Mouse (Mus musculus): ENCODE results near the gene Gm10718. TPM values are rescaled to one million over a fixed set of nuclear protein-coding genes. Genes with fewer than 3 reads are reported as not detected.
"Not testable (repeated sequence)": the region's sequence is repeated elsewhere in the genome, so short reads cannot be mapped to it uniquely, and the experiment has no call there.

Gene Gm10718
- polyA plus RNA-seq, 1 experiment from 2014 or later, result 1.6 TPM

GRCm38 (mm10) chr9:3023985-3024648, 770 bp downstream of the Gm10718 start:
- not testable (repeated sequence) for H3K36me3 ChIP-seq (ENCODE audit: insufficient read depth, low read length); H3K9ac ChIP-seq (replicated peaks; ENCODE audit: low read depth); H3K4me1 ChIP-seq (ENCODE audit: insufficient read depth, low read depth, low read length); DNase-seq (ENCODE audit: low spot score); H3K4me2 ChIP-seq (replicated peaks; ENCODE audit: low read depth, low read length); H3K27ac ChIP-seq (ENCODE audit: low read length); ATAC-seq; H3K27me3 ChIP-seq (replicated peaks; ENCODE audit: insufficient read depth, low read length); H3K9me3 ChIP-seq (ENCODE audit: low read length); H3K4me3 ChIP-seq (ENCODE audit: low read depth, low read length)
- 70% methylated on average over 15 of the region's 16 CpGs for WGBS

GRCm38 (mm10) chr9:3024912-3025467, 1.6 kb downstream of the Gm10718 start, which contains the start of gene Gm10717:
Gene Gm10717 (plus strand): TSS chr9:3025417.
- H3K4me2 ChIP-seq (replicated peaks; ENCODE audit: low read depth, low read length); H3K36me3 ChIP-seq (ENCODE audit: insufficient read depth, low read length); DNase-seq (ENCODE audit: low spot score); H3K27me3 ChIP-seq (replicated peaks; ENCODE audit: insufficient read depth, low read length); H3K9ac ChIP-seq (replicated peaks; ENCODE audit: low read depth); H3K27ac ChIP-seq (ENCODE audit: low read length); H3K4me3 ChIP-seq (ENCODE audit: low read depth, low read length); ATAC-seq; H3K9me3 ChIP-seq (ENCODE audit: low read length); H3K4me1 ChIP-seq (ENCODE audit: insufficient read depth, low read depth, low read length): not testable (repeated sequence)
- 75% methylated on average over 12 of the region's 12 CpGs for WGBS

- H3K36me3 ChIP-seq (ENCODE audit: insufficient read depth, low read length); H3K27me3 ChIP-seq (replicated peaks; ENCODE audit: insufficient read depth, low read length); H3K4me2 ChIP-seq (replicated peaks; ENCODE audit: low read depth, low read length); ATAC-seq; H3K4me1 ChIP-seq (ENCODE audit: insufficient read depth, low read depth, low read length); H3K9me3 ChIP-seq (ENCODE audit: low read length); H3K9ac ChIP-seq (replicated peaks; ENCODE audit: low read depth); H3K4me3 ChIP-seq (ENCODE audit: low read depth, low read length); H3K27ac ChIP-seq (ENCODE audit: low read length); DNase-seq (ENCODE audit: low spot score): not testable (repeated sequence)
- 60% methylated on average over 4 of the region's 6 CpGs for WGBS
Measured at GRCm38 (mm10) chr9:3025653-3026052, 2.3 kb downstream of the Gm10718 start.

GRCm38 (mm10) chr9:3026136-3026535, 2.8 kb downstream of the Gm10718 start:
- not testable (repeated sequence) for H3K4me2 ChIP-seq (replicated peaks; ENCODE audit: low read depth, low read length); H3K9me3 ChIP-seq (ENCODE audit: low read length); H3K27me3 ChIP-seq (replicated peaks; ENCODE audit: insufficient read depth, low read length); ATAC-seq; H3K9ac ChIP-seq (replicated peaks; ENCODE audit: low read depth); H3K36me3 ChIP-seq (ENCODE audit: insufficient read depth, low read length); H3K4me1 ChIP-seq (ENCODE audit: insufficient read depth, low read depth, low read length); H3K27ac ChIP-seq (ENCODE audit: low read length); DNase-seq (ENCODE audit: low spot score); H3K4me3 ChIP-seq (ENCODE audit: low read depth, low read length)
- WGBS, result 75% methylated on average over 5 of the region's 5 CpGs

GRCm38 (mm10) chr9:3026741-3027140, 3.4 kb downstream of the Gm10718 start:
- H3K9ac ChIP-seq (replicated peaks; ENCODE audit: low read depth); H3K36me3 ChIP-seq (ENCODE audit: insufficient read depth, low read length); ATAC-seq; H3K9me3 ChIP-seq (ENCODE audit: low read length); H3K4me3 ChIP-seq (ENCODE audit: low read depth, low read length); H3K4me1 ChIP-seq (ENCODE audit: insufficient read depth, low read depth, low read length); DNase-seq (ENCODE audit: low spot score); H3K4me2 ChIP-seq (replicated peaks; ENCODE audit: low read depth, low read length); H3K27me3 ChIP-seq (replicated peaks; ENCODE audit: insufficient read depth, low read length); H3K27ac ChIP-seq (ENCODE audit: low read length): not testable (repeated sequence)
- 67% methylated on average over 9 of the region's 9 CpGs for WGBS

- H3K27me3 ChIP-seq (replicated peaks; ENCODE audit: insufficient read depth, low read length); H3K27ac ChIP-seq (ENCODE audit: low read length); H3K4me2 ChIP-seq (replicated peaks; ENCODE audit: low read depth, low read length); H3K36me3 ChIP-seq (ENCODE audit: insufficient read depth, low read length); H3K9ac ChIP-seq (replicated peaks; ENCODE audit: low read depth); H3K9me3 ChIP-seq (ENCODE audit: low read length); H3K4me3 ChIP-seq (ENCODE audit: low read depth, low read length); H3K4me1 ChIP-seq (ENCODE audit: insufficient read depth, low read depth, low read length): not testable (repeated sequence)
- peak; percentile 12 for DNase-seq (ENCODE audit: low spot score)
- WGBS, result 72% methylated on average over 9 of the region's 9 CpGs
- 0 out of 2 replicates have a peak, but pooled peaks have one; percentile 1 for ATAC-seq
Measured at GRCm38 (mm10) chr9:3027200-3027599, 3.9 kb downstream of the Gm10718 start.

- not testable (repeated sequence) for H3K4me2 ChIP-seq (replicated peaks; ENCODE audit: low read depth, low read length); ATAC-seq; H3K4me3 ChIP-seq (ENCODE audit: low read depth, low read length); H3K9ac ChIP-seq (replicated peaks; ENCODE audit: low read depth); H3K36me3 ChIP-seq (ENCODE audit: insufficient read depth, low read length); H3K9me3 ChIP-seq (ENCODE audit: low read length); H3K27me3 ChIP-seq (replicated peaks; ENCODE audit: insufficient read depth, low read length); DNase-seq (ENCODE audit: low spot score); H3K4me1 ChIP-seq (ENCODE audit: insufficient read depth, low read depth, low read length); H3K27ac ChIP-seq (ENCODE audit: low read length)
- WGBS, result 63% methylated on average over 12 of the region's 16 CpGs
Measured at GRCm38 (mm10) chr9:3029276-3030000, 6.1 kb downstream of the Gm10718 start.

- H3K4me1 ChIP-seq (ENCODE audit: insufficient read depth, low read depth, low read length); H3K9me3 ChIP-seq (ENCODE audit: low read length); H3K27me3 ChIP-seq (replicated peaks; ENCODE audit: insufficient read depth, low read length); H3K36me3 ChIP-seq (ENCODE audit: insufficient read depth, low read length); H3K4me3 ChIP-seq (ENCODE audit: low read depth, low read length); H3K9ac ChIP-seq (replicated peaks; ENCODE audit: low read depth); H3K27ac ChIP-seq (ENCODE audit: low read length); H3K4me2 ChIP-seq (replicated peaks; ENCODE audit: low read depth, low read length): not testable (repeated sequence)
- 0 out of 2 replicates have a peak, but pooled peaks have one; percentile 19 for ATAC-seq
- DNase-seq (ENCODE audit: low spot score), result peak; percentile 93
- WGBS, result 66% methylated on average over 2 of the region's 10 CpGs
Measured at GRCm38 (mm10) chr9:3030677-3031318, 7.5 kb downstream of the Gm10718 start.

GRCm38 (mm10) chr9:3034299-3034698, 11.0 kb downstream of the Gm10718 start, which contains the start of gene Gm17535:
Gene Gm17535 (plus strand): TSS chr9:3034599.
- not testable (repeated sequence) for DNase-seq (ENCODE audit: low spot score); ATAC-seq; H3K4me1 ChIP-seq (ENCODE audit: insufficient read depth, low read depth, low read length); H3K27me3 ChIP-seq (replicated peaks; ENCODE audit: insufficient read depth, low read length); H3K9ac ChIP-seq (replicated peaks; ENCODE audit: low read depth); H3K4me3 ChIP-seq (ENCODE audit: low read depth, low read length); H3K36me3 ChIP-seq (ENCODE audit: insufficient read depth, low read length); H3K27ac ChIP-seq (ENCODE audit: low read length); H3K9me3 ChIP-seq (ENCODE audit: low read length); H3K4me2 ChIP-seq (replicated peaks; ENCODE audit: low read depth, low read length)
- WGBS, result no CpG with 5 or more reads among the region's 8 CpGs
